Mouse (Mus musculus) left cerebral cortex, postnatal 14 days (tissue): ENCODE measurements at regions not wholly inside any gene's neighbourhood (a gene's known extent, or its start where the extent isn't known, plus 50 kb on each side); places are given as distances from the start of the nearest gene placed in this dataset.
A peak's percentile ranks its signal among the peaks of the same experiment; 100 is the strongest.

ENCODE experiments used
- DNase-seq, 2 experiments: peaks; one replicate each; pipeline ENCODE4 v3.0.0; 2021 to 2022; ENCODE audit warnings: low spot score in 2 of 2, mixed read lengths in 1 of 2
- intact Hi-C: fragments of 180-260 bp; cut with DNase I; formaldehyde crosslinking; loops from one replicate; pipeline ENCODE4 v1.15.1; 2025

DNA sequence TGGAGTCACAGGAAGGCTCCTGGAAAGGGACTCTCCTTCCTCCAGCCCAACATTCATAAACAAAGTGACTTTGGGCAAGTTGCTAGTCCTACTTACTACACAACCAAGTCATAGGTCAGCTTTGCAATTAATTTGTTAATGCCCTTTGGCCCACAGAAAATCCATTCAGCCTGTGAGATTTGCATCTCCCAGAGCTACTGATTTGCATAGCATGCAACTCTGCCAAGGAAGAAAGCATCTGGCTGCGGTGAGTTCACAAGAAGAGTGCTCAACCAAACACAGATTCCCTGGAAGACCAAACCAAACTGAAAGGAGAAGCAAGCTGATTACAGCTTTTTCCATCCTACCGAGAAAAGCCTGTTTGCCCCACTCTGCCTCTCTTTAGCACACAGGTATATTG, 901.9 kb downstream of the Diaph3 start:
- DNase-seq = no peak
- intact Hi-C loops = no loop called here

DNA sequence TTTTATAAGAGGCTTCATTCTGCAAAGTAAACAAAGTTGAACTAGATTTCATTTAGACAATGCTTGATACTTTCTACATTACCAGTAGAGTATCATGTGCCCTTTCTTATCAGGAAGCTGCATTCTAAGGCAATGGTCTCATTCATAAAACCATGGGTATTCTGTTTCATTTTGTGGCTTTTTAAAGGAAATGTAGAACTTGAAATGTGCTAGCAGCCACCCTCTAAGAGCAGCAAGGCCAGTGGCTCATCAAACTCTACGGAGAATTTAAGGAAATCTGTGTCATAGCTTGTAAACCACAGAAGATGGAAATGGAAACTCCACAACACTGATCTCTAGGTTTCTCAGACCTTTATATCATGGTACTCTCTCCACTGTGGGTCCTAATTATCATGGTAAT, 907.7 kb downstream of the Diaph3 start:
- intact Hi-C loops = no loop called here
- DNase-seq = no peak

DNA sequence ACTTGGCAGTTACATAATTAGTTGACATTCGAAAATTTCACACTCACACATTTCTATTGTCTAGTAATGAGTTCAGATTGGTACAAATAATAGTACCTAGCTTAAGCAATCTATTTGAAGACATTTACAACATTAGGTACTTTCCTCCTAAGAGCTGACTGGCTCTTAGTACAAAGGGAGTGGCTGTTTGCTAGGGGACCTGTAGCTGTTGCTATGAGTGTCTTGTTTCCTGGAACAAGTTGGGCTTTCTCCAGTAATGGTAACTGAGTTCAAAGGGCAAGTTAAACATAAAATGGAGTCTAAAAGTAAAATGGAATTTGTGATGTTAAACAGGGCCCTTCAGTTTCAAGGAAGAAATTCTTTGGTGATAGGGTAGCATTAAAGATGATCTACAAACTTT, 910.4 kb downstream of the Diaph3 start:
- DNase-seq = no peak
- intact Hi-C loops = no loop called here

DNA sequence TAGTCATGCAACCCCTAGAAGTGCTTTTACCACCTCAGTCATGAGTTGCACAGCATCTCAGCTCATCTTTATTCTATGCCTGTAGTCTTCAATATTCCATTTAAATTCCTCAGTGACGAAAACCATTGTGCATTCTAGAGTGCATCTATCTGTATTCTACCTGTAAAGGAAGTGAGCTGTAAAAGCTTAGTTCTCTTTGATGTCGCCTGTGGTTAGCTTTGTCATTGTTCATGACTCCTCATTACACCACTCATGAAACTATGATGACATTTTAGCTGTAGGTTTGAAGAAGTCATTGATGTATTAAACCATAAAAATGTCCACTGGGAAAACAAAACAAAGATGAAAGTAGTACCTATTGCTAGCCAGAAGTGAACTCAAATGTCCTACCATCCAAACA, 911.3 kb downstream of the Diaph3 start:
- intact Hi-C loops = no loop called here
- no peak for DNase-seq

DNA sequence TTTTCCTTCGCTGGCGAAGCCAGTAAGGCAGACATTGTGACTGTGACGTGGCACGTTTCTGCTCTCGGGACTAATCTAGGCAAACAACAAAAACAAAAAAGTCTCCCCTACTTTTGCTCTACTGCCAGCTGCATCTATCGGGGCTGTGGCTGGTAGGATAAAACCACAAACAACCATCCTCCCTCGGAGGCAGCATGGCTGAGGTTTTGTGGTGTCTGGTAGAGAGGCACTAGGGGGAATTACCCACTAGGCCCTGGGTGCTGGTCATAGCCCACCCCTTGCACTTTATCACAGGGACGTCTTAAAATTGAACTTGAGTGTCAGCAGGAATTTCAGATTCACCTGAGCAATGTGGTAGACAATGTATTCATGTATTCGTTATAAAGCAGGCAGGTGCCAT, 925.3 kb downstream of the Diaph3 start:
- DNase-seq = no peak

DNA sequence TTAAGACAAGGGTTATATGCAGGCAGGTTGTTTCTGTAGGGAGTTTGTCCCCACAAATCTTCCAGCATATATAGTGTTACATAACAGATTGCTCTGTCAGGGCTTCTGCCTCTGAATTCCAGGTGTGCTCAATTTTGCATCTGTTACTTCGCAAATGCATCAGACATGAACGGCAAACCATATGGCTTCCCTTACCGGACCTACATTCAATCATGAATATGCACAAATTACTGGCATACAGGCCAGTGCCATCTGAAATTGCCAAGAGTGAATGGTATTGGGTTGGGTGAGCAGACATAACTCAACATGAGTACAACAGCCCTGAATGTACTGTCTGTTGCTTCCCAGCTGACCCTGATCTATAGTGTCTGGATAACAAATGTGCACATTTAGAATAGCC, 929.4 kb downstream of the Diaph3 start:
- intact Hi-C loops = no loop called here
- no peak for DNase-seq

More for the DNA sequence above, 925.3 kb downstream of the Diaph3 start:
- intact Hi-C loops = no loop called here

DNA sequence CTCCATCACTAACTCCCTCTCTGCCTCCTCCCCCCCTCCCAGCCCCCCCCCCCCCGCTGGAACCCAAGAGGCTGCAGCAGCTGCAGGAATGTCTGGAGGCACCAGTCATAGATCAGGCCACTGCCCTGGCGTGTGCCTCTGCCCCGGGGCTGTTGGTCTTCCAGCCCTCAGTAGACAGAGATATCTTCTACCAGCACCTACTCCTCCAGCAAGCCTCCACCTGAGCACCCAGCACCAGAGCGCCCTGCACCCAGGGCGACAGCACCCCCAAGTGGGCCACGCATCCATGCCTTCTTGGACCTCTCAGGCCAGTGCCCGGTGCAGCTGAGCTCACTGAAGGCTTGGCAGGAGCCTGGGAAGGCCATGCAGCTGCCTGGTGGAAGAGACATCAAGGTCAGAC, 936.5 kb downstream of the Diaph3 start:
- intact Hi-C loops = no loop called here
- no peak for DNase-seq

DNA sequence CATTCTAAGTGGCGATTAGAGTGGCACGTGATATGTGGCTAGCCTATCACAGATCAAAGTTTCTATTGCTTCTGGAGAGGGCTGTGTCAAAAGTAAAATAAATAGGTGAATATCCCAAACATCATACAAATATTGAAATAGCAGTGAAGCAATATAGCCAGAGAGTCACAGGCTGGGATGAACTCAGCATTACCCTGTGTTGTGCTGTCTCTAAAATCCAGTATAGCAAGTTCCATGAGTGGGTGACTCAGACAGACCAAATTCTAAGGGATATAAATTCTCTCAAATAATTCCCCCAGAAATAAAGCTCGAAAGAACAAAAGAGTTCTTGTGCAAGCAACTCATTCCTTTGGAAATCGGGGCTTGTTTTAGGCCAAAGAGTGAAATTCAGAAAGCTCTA, 943.2 kb downstream of the Diaph3 start:
- DNase-seq = no peak
- intact Hi-C loops = no loop called here

DNA sequence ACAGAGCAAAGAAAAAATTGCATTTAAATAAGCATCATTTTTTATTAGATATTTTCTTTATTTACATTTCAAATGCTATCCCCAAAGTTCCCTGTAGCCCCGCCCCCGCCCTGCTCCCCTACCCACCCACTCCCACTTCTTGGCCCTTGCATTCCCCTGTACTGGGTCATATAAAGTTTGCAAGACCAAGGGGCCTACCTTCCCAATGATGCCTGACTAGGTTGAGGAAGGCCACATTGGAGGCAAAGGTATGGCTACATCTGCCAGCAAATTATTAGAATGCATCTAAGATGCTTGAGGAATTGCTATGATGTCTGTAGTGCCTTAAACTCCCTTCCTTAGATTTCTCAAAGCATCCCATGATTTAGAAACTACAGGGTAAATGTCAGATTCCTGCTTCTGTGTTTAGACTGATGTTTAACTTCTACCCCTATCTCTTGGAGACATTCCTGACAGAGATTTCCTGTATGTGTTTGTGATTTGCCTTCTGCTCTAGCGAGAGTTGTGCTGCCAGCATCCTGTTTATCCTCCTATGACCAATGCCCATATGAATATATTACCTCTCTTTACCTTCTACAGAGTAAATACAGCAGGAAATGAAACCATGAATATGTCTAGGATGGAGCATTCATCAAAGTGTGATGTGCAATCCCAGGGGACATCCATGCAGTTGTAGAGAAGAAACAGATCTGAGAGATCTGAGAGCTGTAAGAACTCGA, 956.2 kb downstream of the Diaph3 start:
- intact Hi-C loops = no loop called here
- no peak for DNase-seq

DNA sequence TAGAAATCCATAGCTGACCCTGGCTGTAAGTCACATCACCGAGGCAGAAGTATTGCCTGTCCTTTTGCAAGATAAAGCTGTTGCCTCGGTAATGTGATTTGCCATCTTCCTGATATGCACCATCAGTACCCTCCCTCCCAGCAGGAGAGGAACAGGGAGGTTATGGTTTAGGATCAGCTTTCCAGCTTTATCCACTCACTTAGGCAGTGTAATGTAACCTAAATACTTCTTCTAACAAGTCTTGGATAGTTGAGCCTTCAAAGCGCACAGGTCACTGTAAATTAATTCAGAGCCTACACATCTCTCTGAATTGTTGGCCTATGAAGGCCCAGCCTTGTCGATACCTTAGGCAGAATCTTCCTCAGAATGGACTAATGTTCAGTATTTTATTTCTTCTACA, 962.5 kb downstream of the Diaph3 start:
- no peak for DNase-seq
- intact Hi-C loops = no loop called here

DNA sequence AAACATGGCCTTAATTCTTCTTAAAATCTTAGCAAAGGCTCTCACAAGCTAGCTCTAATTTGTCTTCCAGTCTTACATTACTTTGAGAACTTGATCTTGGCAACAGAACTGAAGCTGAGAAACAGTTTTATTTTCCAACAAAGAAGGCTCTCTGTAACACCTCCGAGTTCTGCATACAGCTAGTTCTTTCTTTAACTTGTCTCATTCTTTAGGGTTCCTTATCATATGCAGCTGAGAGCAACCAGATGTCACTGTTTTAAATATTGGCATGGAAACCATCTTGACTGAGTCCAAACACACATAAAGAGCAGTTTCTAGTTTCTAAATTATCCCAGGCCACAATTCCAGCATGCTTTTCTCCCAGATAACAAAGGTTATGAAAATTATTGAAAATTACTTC, 969.9 kb downstream of the Diaph3 start:
- intact Hi-C loops = no loop called here

DNA sequence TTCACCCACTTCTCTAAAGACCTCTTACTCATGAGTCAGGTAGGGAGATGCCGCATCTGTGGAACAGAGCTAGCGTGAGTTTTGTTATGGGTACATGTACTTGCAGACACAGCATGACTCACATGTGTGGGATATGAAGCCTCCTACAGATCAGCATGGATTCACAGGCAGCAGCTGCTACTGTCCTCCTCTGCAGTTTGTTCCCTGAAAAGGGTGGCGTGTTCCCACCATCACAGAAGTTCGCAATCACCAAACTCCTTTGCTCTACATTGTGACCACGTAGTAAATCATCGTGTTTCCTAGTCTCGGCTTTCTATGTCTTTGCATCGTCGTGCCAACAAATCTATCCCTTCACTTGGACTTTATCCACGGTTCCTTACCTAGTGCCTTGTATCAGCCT, 981.9 kb downstream of the Diaph3 start:
- DNase-seq = peak; percentile 65 to 91
- intact Hi-C loops = loop anchor here (10.0 kb wide), 1 partner anchor 224 kb away; no protein-coding TSS in a partner anchor

More for the DNA sequence above, 969.9 kb downstream of the Diaph3 start:
- DNase-seq = peak; percentile 16 to 73

DNA sequence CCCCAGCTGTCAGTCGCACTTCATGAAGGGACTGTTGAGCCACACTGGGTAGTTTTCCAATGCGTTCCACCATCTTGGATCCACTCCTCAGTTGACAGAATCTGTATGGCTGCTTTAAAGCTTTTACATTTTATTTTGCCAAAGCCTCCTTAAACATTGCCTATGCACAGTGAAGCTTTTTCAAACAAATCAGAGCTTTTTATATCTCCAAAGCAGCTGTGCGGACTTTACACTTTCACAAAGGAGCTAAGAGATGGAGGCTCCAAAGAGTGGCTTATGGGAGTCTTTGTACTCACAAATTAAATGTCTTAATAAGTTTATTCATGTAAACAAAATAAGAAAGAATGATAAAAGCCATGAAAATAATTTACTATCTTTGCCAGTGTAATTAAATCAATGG, 986.3 kb downstream of the Diaph3 start:
- intact Hi-C loops = loop anchor here (10.0 kb wide), 1 partner anchor 220 kb away; no protein-coding TSS in a partner anchor
- peak in 1 of 2 experiments; percentile 13 for DNase-seq

DNA sequence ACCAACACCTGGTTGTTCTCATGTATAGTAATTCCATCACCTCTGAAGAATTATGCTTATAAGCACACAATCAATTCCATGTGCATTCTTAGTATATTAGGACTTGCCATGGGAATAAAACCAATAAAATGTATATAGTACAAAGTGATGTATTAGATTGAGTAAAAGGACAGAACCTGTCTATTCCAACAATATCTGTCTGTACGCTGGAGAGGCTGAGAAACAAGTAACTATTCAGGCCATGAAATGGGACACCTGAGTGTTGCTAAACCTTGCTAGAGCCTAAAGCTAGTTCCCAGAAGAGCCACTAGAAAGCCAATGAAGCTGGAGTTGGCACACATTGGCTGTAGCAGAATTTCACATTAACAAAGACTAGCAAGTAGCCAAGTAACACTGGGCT, 989.8 kb downstream of the Diaph3 start:
- intact Hi-C loops = loop anchor here (10.0 kb wide), 1 partner anchor 216 kb away; no protein-coding TSS in a partner anchor

DNA sequence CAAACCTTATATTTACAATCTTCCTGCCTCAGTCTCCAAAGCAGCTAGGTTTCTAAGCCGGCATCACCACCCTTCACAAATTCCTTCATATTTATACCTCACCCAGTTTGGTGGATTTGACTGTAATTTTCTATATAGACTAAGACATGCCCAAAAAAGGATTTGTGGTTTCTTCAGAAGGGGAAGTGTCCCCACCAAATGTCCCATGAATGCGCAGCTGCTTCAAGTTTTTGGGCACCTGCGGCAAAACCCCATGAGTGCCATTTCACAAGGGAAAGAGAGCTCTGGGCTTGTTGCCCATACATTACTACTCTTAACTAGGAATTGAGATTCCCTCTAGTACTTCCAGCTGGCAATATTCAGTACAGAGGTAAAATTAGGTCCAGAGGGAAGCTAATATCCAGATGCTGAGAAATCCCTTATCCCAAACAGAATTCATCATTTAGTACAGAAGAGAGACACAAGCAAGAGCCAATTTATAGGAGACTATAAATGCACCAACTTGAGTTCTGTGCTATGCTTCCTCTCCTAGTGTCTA, 990.6 kb downstream of the Diaph3 start:
- DNase-seq = no peak
- intact Hi-C loops = loop anchor here (10.0 kb wide), 1 partner anchor 216 kb away; no protein-coding TSS in a partner anchor

More for the DNA sequence above, 989.8 kb downstream of the Diaph3 start:
- DNase-seq = no peak

DNA sequence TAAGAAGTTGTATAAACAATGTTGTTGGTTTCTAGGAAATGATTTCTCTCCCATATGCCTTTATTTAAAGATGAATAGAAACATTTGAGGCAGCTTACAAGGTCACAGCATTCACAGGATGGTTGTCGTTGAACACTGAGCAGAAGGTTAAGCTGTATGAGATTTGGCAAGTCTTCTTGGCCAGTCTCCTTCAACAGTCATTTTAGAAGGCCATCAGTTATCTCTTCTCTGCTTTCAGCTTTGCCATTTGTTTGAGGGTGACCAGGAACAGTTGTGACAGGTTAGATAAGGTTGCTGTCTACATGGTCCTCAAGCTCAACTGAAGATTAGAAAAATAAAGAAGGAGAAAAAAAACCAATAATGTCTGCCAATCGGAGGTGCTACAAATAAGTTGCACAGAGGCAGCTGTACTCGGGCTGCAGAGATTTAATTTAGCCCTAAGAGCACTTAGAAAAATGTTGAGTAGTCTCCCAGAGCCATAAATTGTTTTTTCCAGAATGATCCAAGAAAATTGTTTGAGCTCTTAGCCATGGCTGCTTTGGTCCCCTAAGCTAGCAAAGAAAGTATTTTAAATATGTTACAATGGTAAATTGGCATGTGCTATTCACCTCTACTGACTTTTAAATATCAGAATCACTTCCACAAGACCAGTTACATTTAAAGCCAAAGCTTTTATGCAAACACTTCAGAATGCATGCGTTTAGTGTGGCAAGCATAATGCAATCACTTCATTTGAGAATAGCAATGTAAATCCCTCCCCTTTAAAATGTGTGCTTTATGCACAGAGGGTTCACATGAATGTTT, 1025.6 kb downstream of the Diaph3 start:
- intact Hi-C loops = no loop called here
- DNase-seq = no peak

DNA sequence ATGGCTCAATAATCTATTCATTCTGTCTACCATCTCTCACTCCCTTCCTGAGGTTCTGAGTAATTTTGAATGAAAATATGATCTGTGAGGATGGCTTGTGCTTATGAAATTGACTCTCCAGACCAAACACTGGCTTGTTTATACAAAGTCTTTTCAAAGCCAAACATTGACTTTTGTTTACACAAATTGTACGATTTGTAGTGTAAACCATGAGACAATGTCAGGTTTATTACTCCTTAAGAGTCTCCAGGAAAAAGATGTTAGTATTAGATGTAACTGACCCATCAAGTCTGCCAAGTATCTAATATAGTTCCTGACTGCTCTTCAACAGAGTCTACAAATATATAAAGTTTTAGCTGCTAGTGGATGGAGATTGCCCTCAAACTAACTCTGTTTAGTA, 1039.5 kb downstream of the Diaph3 start:
- intact Hi-C loops = no loop called here
- no peak for DNase-seq

DNA sequence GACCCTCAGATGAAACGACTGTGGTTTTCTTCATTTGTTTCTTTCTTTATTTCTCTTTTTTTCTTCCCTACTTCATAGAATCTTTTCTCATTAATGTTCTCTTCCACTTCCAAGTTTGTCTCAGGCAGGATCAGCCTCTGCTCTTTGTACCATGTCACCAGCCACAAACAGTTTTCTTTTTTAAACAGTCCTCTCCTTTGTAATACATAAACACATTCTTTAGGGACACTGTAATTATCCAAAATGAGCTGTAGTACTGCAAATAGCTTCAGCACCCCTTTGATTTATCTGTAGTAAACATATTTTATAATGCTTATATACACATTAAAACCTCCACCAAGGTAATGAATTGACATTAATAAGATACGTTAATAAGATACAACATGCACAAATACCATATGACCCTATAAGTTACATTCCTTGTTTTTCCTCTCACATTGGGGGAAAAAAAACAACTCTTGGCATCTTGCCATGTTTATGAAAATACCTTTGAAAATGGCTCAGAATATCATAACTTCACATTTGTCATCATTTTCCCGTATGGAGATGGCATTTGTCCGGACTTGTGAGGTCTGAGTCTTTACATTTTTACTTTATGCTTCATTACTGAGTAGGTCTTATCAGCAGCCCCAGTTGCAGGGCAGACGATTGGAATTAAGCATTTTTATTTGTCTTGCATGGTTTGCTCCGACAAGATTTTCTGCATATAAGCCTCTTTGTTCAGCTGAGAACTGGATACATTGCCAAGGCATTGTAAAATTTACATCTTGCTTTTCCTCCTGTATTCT, 1070.5 kb downstream of the Diaph3 start:
- intact Hi-C loops = no loop called here
- DNase-seq = no peak

DNA sequence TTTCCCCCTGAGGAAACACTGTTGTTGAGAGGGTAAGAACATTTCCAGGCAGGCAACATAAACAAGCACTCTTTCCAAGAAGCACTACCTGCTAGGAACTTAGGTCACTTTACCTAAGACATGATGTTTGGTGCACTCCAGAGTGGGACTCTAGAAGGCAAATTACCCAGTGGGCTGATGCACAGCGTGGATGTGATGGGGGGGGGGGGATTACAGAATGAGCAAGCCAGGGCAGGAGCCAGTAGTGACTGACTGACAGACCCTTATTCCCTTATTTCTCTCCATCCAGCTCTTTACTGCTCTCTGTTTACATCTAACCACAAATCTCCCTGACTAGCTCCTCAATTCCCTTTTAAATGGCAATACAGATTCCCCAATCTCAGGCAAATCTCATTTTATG, 1071.7 kb downstream of the Diaph3 start:
- DNase-seq = no peak
- intact Hi-C loops = no loop called here

DNA sequence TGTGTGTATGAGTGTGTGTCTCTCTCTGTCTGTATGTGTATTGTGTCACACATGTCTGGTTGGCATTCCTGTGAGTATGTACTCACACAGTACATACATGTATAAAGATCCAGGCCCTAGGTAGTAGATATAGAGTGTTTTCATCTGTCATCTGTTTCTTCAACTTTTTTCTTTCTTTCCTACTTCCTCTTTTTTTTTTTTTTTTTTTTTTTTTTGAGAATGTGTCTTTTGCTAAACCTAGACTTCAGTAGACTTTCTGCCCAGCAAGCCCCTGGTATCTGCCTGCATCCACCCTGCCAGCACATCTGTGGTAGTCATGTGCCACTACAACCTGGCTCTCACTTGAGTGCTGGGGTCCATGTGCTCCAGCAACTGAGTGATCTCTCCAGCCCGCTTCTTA, 1073.3 kb downstream of the Diaph3 start:
- intact Hi-C loops = no loop called here
- no peak for DNase-seq
